Mouse (Mus musculus): ENCODE data around the gene Nckap5. TPM values are rescaled to one million over a fixed set of nuclear protein-coding genes. Genes with fewer than 3 reads are reported as not detected.

Nckap5 gene
- polyA plus RNA-seq, 1 experiment from 2014 or later = 4.8 TPM

DNA sequence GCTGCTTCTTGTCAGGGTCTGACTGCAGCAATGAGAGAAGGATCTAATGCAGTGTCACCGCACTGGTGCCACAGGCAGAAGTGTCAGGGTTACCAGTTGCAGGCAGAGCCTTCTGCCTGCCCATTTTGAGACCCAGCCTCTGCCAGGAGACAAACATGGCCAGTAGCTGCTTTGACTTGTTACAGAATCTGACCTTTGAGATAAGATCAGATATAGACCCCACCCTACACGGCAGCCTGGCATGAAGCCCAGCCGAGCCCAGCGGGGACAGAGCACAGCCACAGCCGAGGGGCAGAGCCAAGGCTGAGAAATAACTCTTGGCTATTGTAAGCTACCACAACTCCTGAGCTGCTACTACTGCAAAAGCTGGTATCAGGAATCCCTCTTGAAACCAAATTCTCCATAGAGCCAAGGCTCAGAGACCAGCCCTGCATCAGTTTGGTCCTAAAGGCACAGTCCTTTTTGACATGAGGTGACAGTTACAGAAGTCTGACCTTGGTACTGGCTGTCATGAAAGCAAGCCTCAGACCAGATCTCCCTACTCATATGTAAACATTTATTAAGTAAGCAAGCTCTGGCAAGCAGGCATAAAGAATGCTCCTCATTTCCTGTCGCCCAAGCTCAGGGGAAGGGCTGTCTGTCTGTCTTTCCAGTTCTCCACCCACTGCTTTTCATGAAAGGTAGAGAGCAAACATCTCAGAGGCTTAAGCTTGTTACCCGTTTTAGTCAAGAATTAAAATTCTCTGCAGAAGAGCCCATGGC, 237.4 kb downstream of the Nckap5 start:
- H3K4me3 ChIP-seq (ENCODE audit: low read depth, low read length) = no peak overlapping the region
- peaks cover 9% of the 10 kb centered on the region; the same call in 1 of the 2 replicates for H3K4me1 ChIP-seq (ENCODE audit: control insufficient read depth, insufficient read depth, low read length)
- H3K27ac ChIP-seq (ENCODE audit: low read length) = no peak overlapping the region
- H3K4me2 ChIP-seq (replicated peaks; ENCODE audit: low read depth, low read length) = no peak overlapping the region
- 35% methylated on average over 7 of the region's 7 CpGs for WGBS
- H3K27me3 ChIP-seq (ENCODE audit: control insufficient read depth, insufficient read depth, low read length) = no peaks in the 10 kb centered on the region
- H3K9me3 ChIP-seq (ENCODE audit: control insufficient read depth, low read depth, low read length) = peaks cover 4% of the 10 kb centered on the region; the same call in 1 of the 2 replicates
- no peaks in the 10 kb centered on the region for H3K36me3 ChIP-seq (ENCODE audit: control insufficient read depth, insufficient read depth, low read length)
- no peak overlapping the region for H3K9ac ChIP-seq (replicated peaks; ENCODE audit: low read depth, low read length)
- ATAC-seq (ENCODE audit: insufficient number of reproducible peaks, insufficient read depth, low FRiP score, low read depth) = no peak; the same call in 1 of the 2 replicates

DNA sequence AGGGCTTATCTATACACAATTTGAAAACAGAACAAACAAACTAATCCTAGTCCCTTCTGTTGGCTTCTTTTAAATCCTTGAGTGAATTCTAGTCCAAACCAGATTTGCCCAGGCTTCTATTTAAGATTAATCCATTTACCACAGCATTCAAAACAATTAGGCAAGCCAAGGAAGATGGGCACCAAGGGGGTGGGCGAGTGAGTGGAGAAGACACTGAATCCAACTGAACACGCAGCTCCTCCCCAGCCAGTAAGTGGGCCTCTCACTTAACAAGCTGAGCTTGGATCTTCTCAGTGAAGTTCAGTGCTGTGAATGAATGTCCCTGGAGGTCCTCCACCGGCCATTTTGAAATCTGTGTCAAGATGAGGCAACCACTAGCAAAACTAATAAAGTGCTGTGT, 239.7 kb downstream of the Nckap5 start:
- H3K27me3 ChIP-seq (ENCODE audit: control insufficient read depth, insufficient read depth, low read length) = no peaks in the 10 kb centered on the region
- H3K9ac ChIP-seq (replicated peaks; ENCODE audit: low read depth, low read length) = no peak overlapping the region
- H3K4me2 ChIP-seq (replicated peaks; ENCODE audit: low read depth, low read length) = no peak overlapping the region
- no peak overlapping the region for H3K27ac ChIP-seq (ENCODE audit: low read length)
- peaks cover 4% of the 10 kb centered on the region; the same call in 1 of the 2 replicates for H3K9me3 ChIP-seq (ENCODE audit: control insufficient read depth, low read depth, low read length)
- no peaks in the 10 kb centered on the region for H3K36me3 ChIP-seq (ENCODE audit: control insufficient read depth, insufficient read depth, low read length)
- peaks cover 9% of the 10 kb centered on the region; the same call in 1 of the 2 replicates for H3K4me1 ChIP-seq (ENCODE audit: control insufficient read depth, insufficient read depth, low read length)
- 76% methylated on average over 3 of the region's 3 CpGs for WGBS
- no peak for ATAC-seq (ENCODE audit: insufficient number of reproducible peaks, insufficient read depth, low FRiP score, low read depth)
- H3K4me3 ChIP-seq (ENCODE audit: low read depth, low read length) = no peak overlapping the region

DNA sequence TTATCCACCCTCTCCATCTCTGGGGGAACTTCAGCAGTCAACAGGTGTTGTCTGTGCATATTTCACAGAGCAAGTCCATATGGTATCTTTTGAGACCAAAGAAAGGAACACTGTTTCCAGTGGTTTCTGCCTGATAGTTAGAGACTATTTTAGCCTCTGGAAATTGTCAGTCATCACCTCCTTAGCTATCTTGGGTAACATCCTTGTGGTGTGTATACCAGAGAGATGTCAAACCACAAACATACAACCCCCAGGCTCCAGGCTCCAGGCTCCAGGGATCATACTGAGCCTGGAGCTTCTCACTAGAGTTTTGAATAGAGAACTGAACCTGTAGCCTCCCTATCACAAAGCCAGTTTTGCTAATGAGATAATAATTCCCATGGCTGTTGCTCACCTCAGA, 252.4 kb downstream of the Nckap5 start:
- H3K4me3 ChIP-seq (ENCODE audit: low read depth, low read length) = no peak overlapping the region
- H3K4me2 ChIP-seq (replicated peaks; ENCODE audit: low read depth, low read length) = no peak overlapping the region
- no peaks in the 10 kb centered on the region for H3K4me1 ChIP-seq (ENCODE audit: control insufficient read depth, insufficient read depth, low read length)
- no peaks in the 10 kb centered on the region for H3K9me3 ChIP-seq (ENCODE audit: control insufficient read depth, low read depth, low read length)
- no peaks in the 10 kb centered on the region for H3K27me3 ChIP-seq (ENCODE audit: control insufficient read depth, insufficient read depth, low read length)
- no peak overlapping the region for H3K9ac ChIP-seq (replicated peaks; ENCODE audit: low read depth, low read length)
- no peak overlapping the region for H3K27ac ChIP-seq (ENCODE audit: low read length)
- no peaks in the 10 kb centered on the region for H3K36me3 ChIP-seq (ENCODE audit: control insufficient read depth, insufficient read depth, low read length)
- no peak for ATAC-seq (ENCODE audit: insufficient number of reproducible peaks, insufficient read depth, low FRiP score, low read depth)

DNA sequence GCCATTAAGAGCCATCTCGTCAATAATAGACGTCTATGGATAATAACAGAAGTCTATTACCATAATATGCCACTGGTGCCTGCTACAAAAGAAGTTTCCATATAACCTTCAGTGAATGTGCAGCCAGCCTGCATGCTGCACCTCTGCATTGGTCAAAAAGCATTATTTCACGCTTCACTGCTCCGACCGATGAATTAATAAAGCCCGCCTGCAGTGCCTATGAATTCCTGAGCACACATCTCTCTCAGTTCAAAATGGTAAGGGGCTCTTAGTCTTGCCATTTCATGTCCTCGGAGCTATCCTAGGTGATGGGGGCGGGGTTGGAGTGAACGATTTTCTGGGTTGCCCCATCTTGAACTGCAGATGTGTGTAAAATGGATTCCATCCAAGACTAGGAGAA, 256.3 kb downstream of the Nckap5 start:
- no peaks in the 10 kb centered on the region for H3K9me3 ChIP-seq (ENCODE audit: control insufficient read depth, low read depth, low read length)
- no peak overlapping the region for H3K9ac ChIP-seq (replicated peaks; ENCODE audit: low read depth, low read length)
- no peak overlapping the region for H3K27ac ChIP-seq (ENCODE audit: low read length)
- 83% methylated on average over 9 of the region's 9 CpGs for WGBS
- no peaks in the 10 kb centered on the region for H3K36me3 ChIP-seq (ENCODE audit: control insufficient read depth, insufficient read depth, low read length)
- no peaks in the 10 kb centered on the region for H3K27me3 ChIP-seq (ENCODE audit: control insufficient read depth, insufficient read depth, low read length)
- no peak overlapping the region for H3K4me2 ChIP-seq (replicated peaks; ENCODE audit: low read depth, low read length)
- H3K4me3 ChIP-seq (ENCODE audit: low read depth, low read length) = no peak overlapping the region
- no peaks in the 10 kb centered on the region for H3K4me1 ChIP-seq (ENCODE audit: control insufficient read depth, insufficient read depth, low read length)
- no peak for ATAC-seq (ENCODE audit: insufficient number of reproducible peaks, insufficient read depth, low FRiP score, low read depth)

- no peaks in the 10 kb centered on the region for H3K4me1 ChIP-seq (ENCODE audit: control insufficient read depth, insufficient read depth, low read length)
- no peaks in the 10 kb centered on the region for H3K27me3 ChIP-seq (ENCODE audit: control insufficient read depth, insufficient read depth, low read length)
- H3K9me3 ChIP-seq (ENCODE audit: control insufficient read depth, low read depth, low read length) = no peaks in the 10 kb centered on the region
- H3K4me2 ChIP-seq (replicated peaks; ENCODE audit: low read depth, low read length) = no peak overlapping the region
- H3K36me3 ChIP-seq (ENCODE audit: control insufficient read depth, insufficient read depth, low read length) = no peaks in the 10 kb centered on the region
- H3K9ac ChIP-seq (replicated peaks; ENCODE audit: low read depth, low read length) = no peak overlapping the region
- ATAC-seq (ENCODE audit: insufficient number of reproducible peaks, insufficient read depth, low FRiP score, low read depth) = no peak
- WGBS = 48% methylated on average over 3 of the region's 3 CpGs
- no peak overlapping the region for H3K4me3 ChIP-seq (ENCODE audit: low read depth, low read length)
- no peak overlapping the region for H3K27ac ChIP-seq (ENCODE audit: low read length)
These were observed 256.9 kb downstream of the Nckap5 start for GRCm38 (mm10) chr1:126573714-126574113.

DNA sequence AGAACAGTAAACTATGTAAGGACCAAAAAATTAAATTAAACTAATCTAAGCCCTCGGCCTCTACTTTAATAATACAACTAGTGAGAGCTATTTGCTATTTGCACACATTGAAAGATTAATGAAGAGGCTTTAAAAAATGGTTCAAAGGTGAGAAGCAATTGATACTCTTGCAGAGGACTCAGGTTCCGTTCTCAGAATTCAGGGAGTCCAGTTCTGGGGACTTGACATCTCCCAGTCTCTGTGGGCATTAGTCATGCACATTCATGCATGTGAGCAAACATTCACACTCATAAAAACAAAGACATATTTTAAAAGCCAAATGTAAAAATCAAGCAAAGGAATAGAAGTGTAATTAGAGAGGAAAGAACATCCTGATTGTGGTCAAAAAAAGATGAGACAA, 257.5 kb downstream of the Nckap5 start:
- Histone ChIP-seq H3K27ac (ENCODE audit: low read length) (no peak overlapping the region), H3K4me2 (replicated peaks; ENCODE audit: low read depth, low read length) (no peak overlapping the region), H3K4me1 (ENCODE audit: control insufficient read depth, insufficient read depth, low read length) (no peaks in the 10 kb centered on the region), H3K4me3 (ENCODE audit: low read depth, low read length) (no peak overlapping the region), H3K9ac (replicated peaks; ENCODE audit: low read depth, low read length) (no peak overlapping the region), H3K27me3 (ENCODE audit: control insufficient read depth, insufficient read depth, low read length) (no peaks in the 10 kb centered on the region), H3K9me3 (ENCODE audit: control insufficient read depth, low read depth, low read length) (no peaks in the 10 kb centered on the region), H3K36me3 (ENCODE audit: control insufficient read depth, insufficient read depth, low read length) (no peaks in the 10 kb centered on the region)
- 57% methylated on average over 2 of the region's 2 CpGs for WGBS
- ATAC-seq (ENCODE audit: insufficient number of reproducible peaks, insufficient read depth, low FRiP score, low read depth) = no peak

DNA sequence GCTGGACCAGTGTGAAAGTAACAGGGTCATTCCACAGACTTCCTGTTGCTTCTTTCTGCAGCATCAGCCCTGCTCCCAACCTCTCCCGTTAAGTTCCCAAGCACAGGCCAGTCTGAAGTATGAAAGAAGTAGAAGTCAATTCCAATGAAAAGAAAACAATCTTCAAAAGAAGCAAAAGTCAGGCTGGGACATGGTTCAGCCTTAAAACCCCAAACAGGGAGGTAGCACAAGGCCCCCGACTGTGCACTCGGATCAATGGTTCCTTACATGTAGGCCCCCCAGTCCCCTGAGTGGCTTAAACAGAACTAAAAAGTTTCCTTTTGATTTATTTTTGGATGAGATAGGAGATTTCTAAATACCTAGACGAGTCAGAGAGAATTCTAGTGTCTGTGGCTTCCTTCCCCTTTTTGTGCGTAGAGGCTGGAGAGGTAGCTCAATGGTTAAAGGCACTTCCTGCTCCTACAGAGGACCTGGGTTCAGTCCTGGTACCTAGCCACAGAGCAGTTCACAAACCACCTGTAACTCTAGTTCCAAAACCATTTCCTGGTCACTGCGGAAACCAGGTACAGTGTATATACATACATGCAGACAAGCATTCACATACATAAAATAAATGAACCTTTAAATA, 260.9 kb downstream of the Nckap5 start:
- Histone ChIP-seq H3K9me3 (ENCODE audit: control insufficient read depth, low read depth, low read length) (no peaks in the 10 kb centered on the region), H3K4me1 (ENCODE audit: control insufficient read depth, insufficient read depth, low read length) (no peaks in the 10 kb centered on the region), H3K4me2 (replicated peaks; ENCODE audit: low read depth, low read length) (no peak overlapping the region), H3K27ac (ENCODE audit: low read length) (no peak overlapping the region), H3K9ac (replicated peaks; ENCODE audit: low read depth, low read length) (no peak overlapping the region), H3K27me3 (ENCODE audit: control insufficient read depth, insufficient read depth, low read length) (no peaks in the 10 kb centered on the region), H3K4me3 (ENCODE audit: low read depth, low read length) (no peak overlapping the region), H3K36me3 (ENCODE audit: control insufficient read depth, insufficient read depth, low read length) (no peaks in the 10 kb centered on the region)
- 78% methylated on average over 6 of the region's 6 CpGs for whole genome bisulfite sequencing
- no peak for ATAC-seq (ENCODE audit: insufficient number of reproducible peaks, insufficient read depth, low FRiP score, low read depth)

DNA sequence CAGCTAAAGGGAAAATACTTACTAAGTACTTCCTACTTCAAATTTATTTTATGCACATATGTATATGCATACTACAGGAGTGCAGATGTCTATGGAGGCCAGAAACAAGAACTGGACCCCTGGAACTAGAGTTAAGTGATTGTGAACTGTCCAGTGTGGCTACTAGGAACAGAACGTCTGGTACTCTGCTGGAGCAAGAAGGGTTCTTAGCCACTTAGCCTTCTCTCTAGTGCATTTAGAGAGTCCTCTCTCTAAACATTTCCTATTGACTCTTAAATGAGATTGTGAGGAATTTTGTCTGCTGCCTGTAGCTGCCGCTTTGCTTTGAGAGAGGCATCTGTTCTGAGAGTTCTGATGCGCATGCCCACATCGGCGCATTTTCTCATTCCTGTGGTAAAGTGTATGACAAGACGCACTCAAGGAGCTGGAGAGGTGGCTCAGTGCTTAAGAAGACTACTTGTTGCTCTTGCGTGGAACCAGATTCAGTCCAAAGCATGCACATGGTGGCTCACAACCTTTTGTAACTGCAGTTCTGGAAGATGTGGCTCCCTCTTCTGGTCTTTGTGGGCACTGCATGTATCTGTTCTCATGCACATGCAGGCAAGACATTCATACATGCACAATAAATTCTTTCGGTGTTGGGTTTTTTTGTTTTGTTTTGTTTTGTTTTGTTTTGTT, 261.9 kb downstream of the Nckap5 start:
- Histone ChIP-seq H3K9ac (replicated peaks; ENCODE audit: low read depth, low read length) (no peak overlapping the region), H3K36me3 (ENCODE audit: control insufficient read depth, insufficient read depth, low read length) (no peaks in the 10 kb centered on the region), H3K4me3 (ENCODE audit: low read depth, low read length) (no peak overlapping the region), H3K27me3 (ENCODE audit: control insufficient read depth, insufficient read depth, low read length) (no peaks in the 10 kb centered on the region), H3K27ac (ENCODE audit: low read length) (no peak overlapping the region), H3K4me2 (replicated peaks; ENCODE audit: low read depth, low read length) (no peak overlapping the region), H3K9me3 (ENCODE audit: control insufficient read depth, low read depth, low read length) (no peaks in the 10 kb centered on the region), H3K4me1 (ENCODE audit: control insufficient read depth, insufficient read depth, low read length) (no peaks in the 10 kb centered on the region)
- 87% methylated on average over 8 of the region's 8 CpGs for WGBS
- no peak for ATAC-seq (ENCODE audit: insufficient number of reproducible peaks, insufficient read depth, low FRiP score, low read depth)
